Mouse (Mus musculus) regulatory T cell (primary cell): Measurements from ENCODE around the gene Nbas.

Experiments used
- in situ Hi-C: fragments of 300-600 bp; cut with MboI, MseI; formaldehyde crosslinking; loops from one replicate; pipeline ENCODE4 v1.15.1; 2025; ENCODE audit warnings: high pct_unique_total_duplicates

The Nbas gene

DNA sequence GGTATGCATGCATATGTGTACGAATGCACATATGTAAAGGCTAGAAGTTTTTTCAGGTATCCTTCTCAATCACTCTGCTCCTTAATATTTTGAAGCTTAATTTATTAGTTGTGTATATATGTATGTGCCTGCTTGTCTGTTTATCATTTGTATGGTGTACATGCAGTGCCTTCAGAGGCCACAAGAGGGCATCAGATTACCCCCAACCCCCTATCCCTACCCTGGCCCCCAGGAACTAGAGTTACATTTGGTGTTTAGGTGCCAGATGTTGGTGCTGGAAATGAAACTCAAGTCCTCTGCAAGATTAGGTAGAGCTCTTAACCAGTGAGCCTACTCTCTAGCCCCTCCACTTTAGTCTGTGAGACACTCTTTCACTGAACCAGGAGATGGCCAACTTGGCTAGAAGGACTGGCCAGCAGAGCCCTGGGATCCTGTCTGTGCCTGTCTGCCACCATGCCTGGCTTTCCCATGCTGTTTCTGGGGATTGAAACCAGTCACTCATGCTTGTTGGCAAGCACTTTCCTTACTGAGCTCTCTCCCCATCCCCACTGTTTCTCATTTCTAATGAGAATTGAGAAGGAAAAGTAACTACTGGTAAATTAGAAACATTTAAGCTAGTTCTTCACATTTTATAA is 263.9 kb downstream of the Nbas start:
- in situ Hi-C loops = no loop called here

DNA sequence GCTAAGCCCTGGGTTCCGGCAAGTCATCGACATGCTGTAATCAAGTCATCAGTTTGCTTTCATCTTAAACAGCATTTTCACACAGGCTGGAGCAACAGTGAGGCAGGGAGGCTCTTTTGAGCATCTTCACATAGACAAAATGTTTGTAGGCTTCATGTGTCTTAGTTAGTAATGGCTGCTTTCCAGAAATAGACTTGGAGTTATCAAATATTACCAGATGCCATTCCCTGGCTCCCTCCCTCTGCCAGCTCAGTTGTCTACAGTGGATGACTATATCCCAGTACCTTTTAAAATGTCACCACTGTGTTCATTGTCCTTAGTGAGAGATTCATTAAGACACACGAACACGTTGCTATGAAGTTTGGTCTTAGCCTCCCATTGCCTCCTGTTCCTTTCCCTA is 270.2 kb downstream of the Nbas start:
- in situ Hi-C loops = no loop called here

DNA sequence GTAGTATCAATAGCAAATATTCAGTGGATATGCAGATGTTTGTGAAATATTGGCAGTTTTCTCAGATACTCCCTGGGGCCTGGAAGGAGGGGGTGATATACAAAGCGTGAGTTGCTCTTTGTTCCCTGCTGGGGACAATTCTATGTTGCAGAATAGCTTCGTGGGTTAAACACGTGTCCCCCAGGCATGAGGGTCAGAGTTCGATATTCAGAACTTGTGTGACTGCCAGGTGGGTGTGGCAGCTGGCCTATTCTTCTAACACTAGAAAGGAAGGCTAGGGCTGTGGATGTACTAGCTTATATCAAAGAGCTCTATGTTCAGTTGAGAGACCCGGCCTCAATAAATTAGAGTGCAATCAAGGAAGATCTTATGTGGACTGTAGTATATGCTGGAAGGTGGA is 274.9 kb downstream of the Nbas start:
- in situ Hi-C loops = no loop called here

DNA sequence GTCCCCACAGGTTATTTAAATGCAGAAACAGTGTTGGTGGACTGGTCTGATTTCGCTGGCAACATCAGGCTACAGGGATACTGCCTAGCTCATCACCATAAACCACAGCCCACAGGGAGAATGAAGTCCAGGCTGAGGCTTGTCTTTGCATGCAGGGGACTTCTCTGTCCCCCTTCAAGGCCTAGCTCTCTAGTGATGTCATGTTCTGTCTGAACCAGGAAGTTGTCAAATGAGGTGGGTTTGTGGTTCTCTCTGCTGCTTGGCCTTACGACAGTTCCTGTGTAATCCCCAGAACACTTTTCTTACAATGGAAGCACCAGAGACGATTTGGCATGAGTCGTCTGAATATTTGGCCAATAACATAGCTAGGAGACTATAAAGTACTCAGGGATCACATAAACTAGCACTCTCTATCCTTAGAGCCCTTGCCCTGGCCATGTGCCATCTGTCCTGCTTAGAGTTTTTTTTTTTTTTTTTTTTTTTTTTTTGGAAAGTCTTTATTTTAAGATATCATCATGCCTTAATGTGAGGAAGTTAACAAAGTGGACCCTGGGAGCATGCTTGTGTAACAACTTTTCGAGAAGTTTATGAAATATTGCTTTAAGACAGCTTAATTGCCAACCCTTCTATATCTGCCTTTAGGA is 294.8 kb downstream of the Nbas start:
- in situ Hi-C loops = no loop called here

DNA sequence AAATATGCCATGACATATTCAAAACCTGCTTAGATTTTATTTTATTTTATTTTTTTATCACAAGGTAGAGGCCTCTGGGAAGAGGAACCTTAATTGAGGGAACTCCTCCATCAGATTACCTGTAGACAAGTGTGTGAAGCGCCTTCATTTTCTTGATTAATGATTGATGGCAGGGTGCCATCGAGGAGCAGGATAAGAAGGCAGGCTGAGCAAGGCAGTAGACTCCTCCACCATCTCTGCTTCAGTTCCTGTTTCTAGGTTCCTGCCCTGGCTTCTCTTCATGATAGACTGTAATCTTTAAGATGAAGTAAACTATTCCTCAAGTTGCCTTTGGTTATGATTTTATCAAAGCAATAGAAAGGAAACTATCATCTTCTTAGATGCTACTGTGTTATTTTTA is 295.4 kb downstream of the Nbas start:
- in situ Hi-C loops = no loop called here

DNA sequence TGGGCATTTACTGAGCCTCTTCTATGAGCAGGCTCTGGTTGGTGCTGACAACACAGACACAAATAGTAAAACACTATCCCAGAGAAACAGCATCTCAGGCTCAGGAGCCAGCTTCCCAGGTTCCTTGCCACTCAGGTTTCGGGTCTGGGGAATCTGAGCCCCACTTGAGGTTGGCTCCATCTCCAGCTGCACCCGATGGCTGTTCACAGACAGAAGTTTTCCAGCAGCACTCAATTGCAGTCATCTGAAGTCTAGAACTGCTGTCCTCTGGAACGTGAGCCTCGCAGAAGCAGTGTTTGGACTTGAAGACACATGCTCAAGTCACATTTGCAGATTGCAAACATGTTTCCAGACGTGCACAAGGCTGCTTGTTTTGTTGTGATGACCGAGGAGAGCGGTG is 297.5 kb downstream of the Nbas start:
- in situ Hi-C loops = no loop called here

DNA sequence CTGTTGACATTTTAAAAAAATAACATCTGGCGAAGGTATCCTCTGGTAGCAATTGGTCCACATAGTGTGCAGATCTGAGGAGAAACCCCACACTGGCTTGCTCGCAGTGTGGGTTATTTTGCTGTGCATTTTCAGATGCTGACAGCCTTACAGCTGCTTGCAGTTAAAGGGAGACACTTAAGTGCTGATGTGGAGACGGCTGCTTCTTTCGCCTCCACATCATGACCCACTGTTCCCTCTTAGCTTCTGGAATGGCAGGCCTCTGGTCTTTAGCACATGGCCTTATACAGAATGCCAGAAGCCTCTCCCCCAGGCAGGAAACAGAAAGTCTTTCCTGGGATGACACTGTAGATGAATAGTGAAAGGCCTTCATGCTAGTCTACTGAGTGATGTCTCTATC is 306.2 kb downstream of the Nbas start:
- in situ Hi-C loops = no loop called here

DNA sequence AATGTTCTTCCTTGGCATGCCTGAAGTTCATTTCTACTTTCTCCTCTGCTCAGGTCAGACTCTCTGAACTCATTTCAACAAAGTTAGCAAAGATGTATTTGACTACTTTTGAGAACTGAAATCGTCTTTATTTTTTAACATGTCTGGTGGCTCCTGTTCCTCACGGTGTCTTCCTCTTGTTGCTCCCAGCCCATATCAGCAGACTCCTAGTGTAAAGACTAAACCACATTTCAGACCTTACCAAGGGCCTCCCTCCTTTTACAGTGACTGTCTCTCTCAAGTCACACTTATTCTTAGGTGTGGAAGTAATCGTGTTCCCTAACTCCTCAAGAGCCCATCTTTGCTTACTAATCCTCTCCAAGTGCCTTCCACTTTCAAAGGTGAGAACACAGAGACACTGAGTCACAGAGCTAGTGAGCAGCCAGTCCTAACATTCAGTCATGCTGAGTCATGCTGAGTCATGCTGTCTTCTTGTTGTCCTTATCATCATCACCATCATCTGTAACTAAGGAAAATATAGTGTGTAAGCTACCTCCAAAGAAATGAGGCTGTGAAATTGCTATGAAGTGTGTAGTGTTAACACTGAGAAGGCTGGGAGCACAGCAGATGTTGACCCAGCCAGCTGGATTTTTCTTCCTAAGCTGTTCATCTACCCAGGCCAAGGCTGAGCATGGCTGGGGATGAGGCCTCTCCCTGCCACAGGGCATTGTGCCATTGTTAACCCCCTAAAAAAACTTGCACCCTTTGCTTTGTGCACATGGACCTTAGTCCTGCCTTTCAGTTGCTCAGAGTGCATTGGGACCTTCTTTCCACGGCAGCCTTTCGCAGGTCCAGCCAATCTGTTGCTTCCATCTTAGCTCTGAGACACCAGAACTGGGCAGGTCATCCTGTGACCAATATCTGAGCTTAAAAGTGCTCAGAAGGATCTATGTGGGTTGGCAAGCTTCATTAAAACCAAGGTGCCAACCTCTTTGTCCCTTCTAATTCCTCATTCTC is 307.0 kb downstream of the Nbas start:
- in situ Hi-C loops = no loop called here

DNA sequence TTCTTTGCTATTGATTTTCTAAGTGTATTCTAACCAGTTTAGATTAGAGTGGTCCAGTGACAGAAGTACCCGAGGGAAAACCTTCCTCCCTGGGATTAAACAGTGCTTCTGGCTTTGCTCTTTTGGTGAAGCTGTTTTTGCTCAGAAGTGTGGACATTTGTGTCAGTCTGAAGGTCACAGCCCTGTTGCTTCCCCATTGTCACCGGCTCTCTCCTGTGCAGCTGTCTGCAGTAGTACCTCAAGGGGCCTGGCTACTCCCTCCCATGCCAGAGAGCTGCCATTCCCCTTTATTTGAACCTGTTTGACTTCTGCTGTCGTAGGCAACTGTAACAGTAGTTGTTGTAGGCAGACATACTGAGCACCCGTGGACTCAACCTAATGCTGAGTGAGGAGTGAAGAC is 307.8 kb downstream of the Nbas start:
- in situ Hi-C loops = no loop called here

DNA sequence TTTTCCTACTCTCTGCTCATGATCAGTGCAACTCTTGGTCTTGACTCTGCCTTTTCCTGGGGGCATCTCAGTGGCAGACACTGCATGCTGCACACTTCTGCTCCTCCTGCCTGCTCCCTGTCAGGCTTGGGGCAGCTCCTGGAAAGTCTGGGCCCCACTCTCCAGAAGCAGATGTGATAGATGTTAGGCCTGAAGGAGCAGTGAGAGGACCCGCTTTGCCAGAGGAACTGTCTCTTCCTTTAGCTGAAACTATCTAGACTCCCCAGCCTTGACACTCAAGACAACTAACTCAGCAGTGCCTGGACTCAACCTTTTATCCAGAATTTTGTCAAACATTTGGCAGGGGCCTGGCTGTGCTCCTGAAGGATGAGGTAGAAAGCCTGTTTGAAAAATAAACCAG is 311.9 kb downstream of the Nbas start:
- in situ Hi-C loops = no loop called here

DNA sequence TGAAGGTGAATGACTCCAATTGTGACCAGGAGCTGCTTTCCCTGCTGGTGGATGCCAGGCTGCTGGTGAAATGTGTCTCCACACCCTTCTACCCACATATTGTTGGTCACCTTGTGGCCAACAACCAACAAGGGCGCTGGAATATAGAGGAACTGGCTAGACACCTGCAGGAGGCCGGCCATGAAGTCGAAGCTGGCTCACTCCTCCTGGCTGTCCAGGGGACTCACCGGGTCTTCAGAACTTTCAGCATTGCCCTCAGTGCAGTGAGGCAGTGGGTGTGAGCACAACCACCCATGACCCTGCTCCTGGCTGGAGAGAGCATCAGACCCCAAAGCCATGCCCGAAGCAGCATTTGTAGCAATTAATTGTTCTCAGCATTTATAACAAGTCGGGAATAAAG is 314.5 kb downstream of the Nbas start:
- in situ Hi-C loops = no loop called here

DNA sequence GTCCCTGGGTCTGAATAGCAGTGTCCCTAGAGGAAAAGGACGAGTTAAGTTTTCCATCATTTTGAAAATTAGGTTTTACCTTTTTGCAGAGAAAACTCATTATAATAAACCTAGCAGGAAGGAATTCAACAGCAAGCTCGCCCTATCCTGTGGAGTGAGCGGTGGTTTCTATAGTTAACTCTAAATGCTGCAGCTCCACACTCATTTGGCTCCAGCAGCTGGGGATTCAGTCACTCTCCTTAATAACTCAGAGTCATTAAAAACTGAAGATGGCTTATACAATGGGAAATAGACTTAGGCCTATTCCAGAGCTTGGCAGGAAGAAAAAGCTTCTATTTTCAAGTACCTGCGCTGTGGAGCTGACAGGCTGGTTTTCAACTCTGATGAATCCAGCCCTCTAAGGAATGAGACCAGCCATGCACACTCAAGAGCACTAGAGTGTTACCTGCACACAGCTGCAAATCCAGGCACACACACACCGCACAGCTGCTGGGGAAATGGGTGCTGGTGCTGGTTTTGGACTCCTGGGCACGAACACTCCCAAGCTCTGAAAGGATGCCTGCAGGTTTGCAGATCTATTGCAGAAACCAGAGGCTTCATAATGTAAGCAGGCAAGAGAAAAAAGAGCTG is 316.7 kb downstream of the Nbas start:
- in situ Hi-C loops = no loop called here

DNA sequence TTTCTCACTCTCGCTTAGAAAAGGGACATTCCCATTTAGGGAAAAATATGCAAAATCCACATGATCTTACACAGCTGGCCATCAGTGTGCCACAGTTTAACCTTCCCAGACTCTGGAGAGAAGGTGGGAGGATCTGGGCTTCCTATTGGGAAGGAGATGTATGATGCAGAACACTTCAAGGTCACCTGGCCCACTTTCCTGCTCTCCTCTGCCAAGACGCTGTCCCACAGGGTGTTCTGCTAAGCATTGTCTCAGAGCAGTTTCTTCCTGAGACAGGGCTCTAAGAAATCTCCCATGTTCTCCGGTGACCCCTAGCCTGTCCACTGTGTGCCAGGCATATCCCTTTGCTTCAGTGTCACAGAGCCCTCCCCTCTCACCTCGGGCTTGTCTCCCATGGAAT is 318.7 kb downstream of the Nbas start:
- in situ Hi-C loops = no loop called here

DNA sequence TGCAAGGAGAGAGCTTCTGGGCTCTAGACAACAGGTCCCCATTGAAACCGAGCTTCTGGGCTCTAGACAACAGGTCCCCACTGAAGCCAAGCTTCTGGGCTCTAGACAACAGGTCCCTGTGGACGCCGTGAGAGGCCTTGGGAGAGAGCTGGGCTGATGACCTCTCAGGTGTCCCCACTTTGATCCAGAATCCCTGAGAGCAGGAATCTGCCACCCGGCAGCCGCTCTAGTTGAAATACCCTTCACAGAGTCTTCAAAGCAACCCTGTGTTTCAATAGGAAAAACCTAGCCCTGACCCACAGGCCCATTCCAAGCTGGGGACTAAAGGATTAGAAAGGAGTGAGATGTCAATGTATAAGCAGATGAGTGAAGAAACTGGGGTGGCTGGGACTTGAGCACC is 320.1 kb downstream of the Nbas start:
- in situ Hi-C loops = no loop called here

DNA sequence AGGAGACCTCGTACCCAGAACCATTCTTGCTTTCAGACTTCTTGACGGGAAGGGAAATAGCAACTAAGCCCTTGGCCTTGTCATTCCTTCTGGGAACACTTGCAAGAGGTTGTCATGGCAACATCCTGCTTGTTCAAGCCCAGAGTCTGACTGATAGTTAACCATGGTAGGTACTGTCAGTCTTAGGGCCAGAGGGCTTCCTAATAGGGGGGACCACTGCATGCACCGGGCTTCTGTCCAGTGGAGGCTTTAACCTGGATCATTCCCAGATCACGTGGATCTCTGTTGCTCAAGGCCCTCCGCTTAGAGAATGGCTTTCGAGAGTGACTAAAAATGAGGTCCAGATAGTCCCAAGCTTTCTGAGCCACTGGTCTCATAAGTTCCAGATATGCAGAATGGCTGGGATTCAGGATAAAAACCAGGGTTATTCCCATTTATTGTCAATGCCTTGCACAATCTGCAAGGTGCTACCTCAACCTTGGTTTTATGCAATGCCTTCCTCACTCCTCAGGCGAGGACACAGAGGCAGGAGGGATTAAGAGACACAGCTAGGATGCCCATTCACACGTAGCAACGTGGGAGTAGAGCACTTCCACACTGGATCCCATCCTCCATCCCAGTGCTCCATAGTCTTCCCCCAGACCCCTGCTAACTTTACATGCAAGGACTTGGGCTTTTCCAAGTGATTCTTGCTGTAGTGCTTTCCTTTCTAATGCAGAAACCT is 326.0 kb downstream of the Nbas start:
- in situ Hi-C loops = no loop called here

DNA sequence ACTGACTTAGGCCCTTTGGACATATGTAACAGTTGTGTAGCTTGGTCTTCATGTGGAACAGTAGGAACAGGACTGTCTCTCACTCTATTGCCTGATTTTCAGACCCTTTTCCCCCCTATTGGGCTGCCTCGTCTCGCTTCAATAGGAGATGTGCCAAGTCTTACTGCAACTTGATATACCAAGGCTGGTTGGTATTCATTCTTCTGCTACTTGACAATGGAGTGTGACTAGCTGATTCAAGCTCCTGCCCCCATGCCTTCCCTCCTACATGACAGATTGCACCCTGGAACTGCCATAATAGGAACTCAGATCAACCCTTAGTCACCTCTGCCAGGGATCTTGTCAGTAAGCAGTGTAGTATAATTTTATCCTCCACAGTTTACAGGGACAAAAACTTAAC is 328.1 kb downstream of the Nbas start:
- in situ Hi-C loops = no loop called here

DNA sequence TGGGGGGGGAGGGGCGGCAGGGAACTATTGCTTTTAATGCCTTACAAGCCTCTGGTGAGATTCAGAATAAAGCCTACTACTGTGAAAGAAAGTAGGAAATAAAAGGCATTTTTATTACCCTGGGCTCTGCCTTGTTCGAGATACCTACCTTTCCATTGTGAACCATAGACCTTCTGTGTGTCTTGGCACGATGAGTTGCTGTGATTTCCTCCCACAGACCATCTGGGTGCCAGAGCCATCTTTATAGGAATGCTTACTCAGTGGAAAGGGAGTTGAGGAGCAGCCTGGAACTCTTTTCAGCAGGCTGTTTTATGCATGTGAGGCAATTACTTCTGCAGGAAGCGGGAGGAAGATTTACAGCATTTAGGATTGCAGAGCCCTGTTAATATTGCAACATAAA is 329.6 kb downstream of the Nbas start:
- in situ Hi-C loops = no loop called here

DNA sequence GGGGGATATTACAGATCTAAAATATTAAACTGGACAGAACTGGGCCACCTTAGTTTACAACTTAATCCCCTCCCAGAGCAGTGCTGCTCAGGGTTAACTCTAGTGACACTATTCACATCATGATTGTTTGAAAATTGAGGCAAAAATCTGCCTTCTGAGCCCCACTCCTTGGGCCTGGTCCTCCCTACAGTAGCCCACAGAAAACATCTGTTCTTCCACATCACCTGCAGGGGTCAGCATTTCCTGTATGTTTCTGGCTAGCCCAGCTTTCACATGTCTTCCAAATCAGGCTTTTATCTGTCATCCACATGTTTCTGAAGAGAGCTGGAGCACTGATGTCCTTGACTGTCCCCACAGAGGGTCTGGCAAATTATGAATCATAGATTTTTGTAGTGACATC is 333.5 kb downstream of the Nbas start:
- in situ Hi-C loops = no loop called here

DNA sequence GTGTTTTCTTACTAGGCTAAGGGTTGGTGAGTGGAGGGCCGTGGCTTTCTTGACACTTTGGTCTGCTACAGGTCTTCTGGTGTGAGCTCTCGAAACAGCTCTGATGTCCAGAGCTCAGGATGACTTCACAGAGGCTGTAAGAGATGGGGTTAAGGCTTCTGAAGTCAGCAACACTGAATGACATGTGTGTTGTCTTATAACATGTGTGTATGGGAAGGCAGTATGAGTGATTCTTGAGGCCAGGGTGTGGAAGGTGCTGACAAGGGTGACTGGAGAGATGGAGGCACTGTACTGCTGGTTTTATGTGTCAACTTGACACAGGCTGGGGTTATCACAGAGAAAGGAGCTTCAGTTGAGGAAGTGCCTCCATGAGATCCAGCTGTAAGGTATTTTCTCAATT is 338.1 kb downstream of the Nbas start:
- in situ Hi-C loops = no loop called here

DNA sequence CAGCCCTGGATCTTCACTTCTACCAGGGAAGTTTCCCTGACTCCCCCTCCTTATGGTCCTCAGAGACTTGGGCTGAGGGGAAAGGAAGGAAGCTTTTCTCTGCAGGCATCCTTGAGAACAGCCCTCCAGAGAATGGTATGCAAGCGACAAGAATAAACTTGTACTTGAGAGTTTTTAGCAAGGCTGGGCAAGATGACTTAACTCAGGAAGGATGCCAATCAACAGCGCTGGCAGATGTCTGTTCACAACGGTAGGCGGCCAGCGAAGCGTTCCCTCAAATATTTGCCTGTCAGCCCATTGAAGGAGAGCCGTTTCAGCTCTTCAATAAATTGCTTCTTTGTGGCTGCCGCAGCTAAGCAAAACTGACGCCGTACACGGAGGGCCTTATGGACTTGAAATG is 340.1 kb downstream of the Nbas start:
- in situ Hi-C loops = no loop called here

DNA sequence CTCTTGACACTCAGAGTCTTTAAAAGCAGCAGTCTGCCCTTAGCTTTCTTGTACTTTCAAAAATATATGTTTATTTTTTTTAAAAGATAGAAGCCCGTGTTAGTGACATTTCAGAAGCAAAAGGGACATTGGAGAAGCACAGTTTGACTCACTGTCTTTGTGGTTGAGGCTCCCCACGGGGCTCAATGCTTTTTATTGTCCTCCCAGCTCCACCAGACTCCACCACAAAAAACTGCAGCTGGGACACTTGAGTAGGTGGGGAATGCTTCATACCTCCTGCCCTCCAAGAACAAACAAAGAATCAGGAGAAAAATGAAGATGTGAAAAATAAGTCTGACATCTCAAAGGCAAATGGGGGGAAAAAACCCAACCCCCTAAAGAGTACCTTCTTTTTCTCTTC is 344.1 kb downstream of the Nbas start:
- in situ Hi-C loops = no loop called here

DNA sequence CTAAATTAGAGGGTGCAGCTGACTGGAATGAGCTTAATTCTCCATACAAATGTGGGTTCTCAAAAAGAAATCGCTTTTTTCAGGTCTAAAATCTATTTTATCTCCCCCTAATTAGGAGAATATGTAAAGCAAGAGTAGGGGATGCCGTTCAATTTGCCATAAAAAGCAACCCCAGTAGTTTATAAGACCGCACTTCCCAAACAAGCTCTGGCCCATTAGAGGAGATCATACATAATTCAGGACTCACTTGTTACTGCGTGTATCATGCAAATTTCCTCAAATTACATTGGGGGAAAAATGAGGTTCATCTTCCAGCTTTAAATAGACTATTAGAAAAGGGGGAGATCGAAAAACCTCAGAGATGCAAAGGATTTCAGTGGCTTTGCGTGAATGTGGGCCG is 346.7 kb downstream of the Nbas start:
- in situ Hi-C loops = no loop called here
